Mouse (Mus musculus) frontal cortex, postnatal 10 days (tissue): ENCODE measurements around the gene 4930452B06Rik.
"Not testable (repeated sequence)": the region's sequence is repeated elsewhere in the genome, so short reads cannot be mapped to it uniquely, and the experiment has no call there.

Experiments
- DNase-seq, 2 experiments: peaks; one replicate each; pipeline ENCODE4 v3.0.0; 2022; ENCODE audit warnings: low spot score in 2 of 2, mixed read lengths in 1 of 2

Gene 4930452B06Rik

GRCm38 (mm10) chr14:8665636-8666411 lies at the start of gene 4930452B06Rik:
Gene 4930452B06Rik, minus strand, starts transcription at chr14:8666240.
- DNase-seq: peak; percentile 61 to 80

GRCm38 (mm10) chr14:8712674-8713073 lies 46.6 kb upstream of the 4930452B06Rik start:
- DNase-seq: no peak

- no peak for DNase-seq
Measured at GRCm38 (mm10) chr14:8689451-8689850, 23.4 kb upstream of the 4930452B06Rik start.

GRCm38 (mm10) chr14:8688462-8688861 lies 22.4 kb upstream of the 4930452B06Rik start:
- DNase-seq: no peak

GRCm38 (mm10) chr14:8686185-8686584 lies 20.1 kb upstream of the 4930452B06Rik start:
- DNase-seq: no peak

- DNase-seq: no peak
Measured at GRCm38 (mm10) chr14:8679896-8680295, 13.9 kb upstream of the 4930452B06Rik start.

GRCm38 (mm10) chr14:8660359-8660758 lies 5.7 kb downstream of the 4930452B06Rik start:
- no peak for DNase-seq

- DNase-seq: no peak
Measured at GRCm38 (mm10) chr14:8641650-8642279, 24.3 kb downstream of the 4930452B06Rik start.

GRCm38 (mm10) chr14:8632211-8632610 lies 33.8 kb downstream of the 4930452B06Rik start:
- no peak for DNase-seq

- DNase-seq: no peak
Measured at GRCm38 (mm10) chr14:8628406-8628805, 37.6 kb downstream of the 4930452B06Rik start.

GRCm38 (mm10) chr14:8627481-8627880 lies 38.6 kb downstream of the 4930452B06Rik start:
- no peak for DNase-seq

GRCm38 (mm10) chr14:8621164-8621563 lies 44.9 kb downstream of the 4930452B06Rik start:
- no peak for DNase-seq

GRCm38 (mm10) chr14:8620580-8620979 lies 45.5 kb downstream of the 4930452B06Rik start:
- no peak for DNase-seq

GRCm38 (mm10) chr14:8615636-8616035 lies 50.4 kb downstream of the 4930452B06Rik start:
- DNase-seq: no peak

GRCm38 (mm10) chr14:8614430-8614829 lies 51.6 kb downstream of the 4930452B06Rik start:
- DNase-seq: not testable (repeated sequence)

GRCm38 (mm10) chr14:8612080-8612479 lies 54.0 kb downstream of the 4930452B06Rik start:
- no peak for DNase-seq

- DNase-seq: no peak
Measured at GRCm38 (mm10) chr14:8610108-8610507, 55.9 kb downstream of the 4930452B06Rik start.

- DNase-seq: peak; percentile 15 to 63
Measured at GRCm38 (mm10) chr14:8608559-8609171, 57.4 kb downstream of the 4930452B06Rik start.

GRCm38 (mm10) chr14:8604898-8605297 lies 61.1 kb downstream of the 4930452B06Rik start:
- no peak for DNase-seq

GRCm38 (mm10) chr14:8585031-8585430 lies 81.0 kb downstream of the 4930452B06Rik start:
- no peak for DNase-seq

GRCm38 (mm10) chr14:8551006-8551405 lies 115.0 kb downstream of the 4930452B06Rik start:
- DNase-seq: not testable (repeated sequence)

GRCm38 (mm10) chr14:8549108-8549507 lies 116.9 kb downstream of the 4930452B06Rik start:
- no peak for DNase-seq

GRCm38 (mm10) chr14:8536024-8536423 lies 130.0 kb downstream of the 4930452B06Rik start:
- no peak for DNase-seq
